Mouse (Mus musculus) C2C12 (cell line): ENCODE data around the gene Dgcr8. TPM values are rescaled to one million over a fixed set of nuclear protein-coding genes. Genes with fewer than 3 reads are reported as not detected.
"Not testable (repeated sequence)": the region's sequence is repeated elsewhere in the genome, so short reads cannot be mapped to it uniquely, and the experiment has no call there.

Source experiments
- H3K27me3 ChIP-seq: one replicate; pipeline ENCODE4 v1.6.1; 2011; ENCODE audit not compliant: control insufficient read depth, insufficient read depth, insufficient read length
- H3K36me3 ChIP-seq: one replicate; pipeline ENCODE4 v1.6.1; 2011; ENCODE audit not compliant: control insufficient read depth, insufficient read depth
- H3K4me3 ChIP-seq: one replicate; pipeline ENCODE4 v1.5.1; 2011; ENCODE audit warnings: mild to moderate bottlenecking, control low read depth; ENCODE audit not compliant: poor library complexity, insufficient read depth, severe bottlenecking
- H3K79me2 ChIP-seq: one replicate; pipeline ENCODE4 v1.6.1; 2011; ENCODE audit not compliant: control insufficient read depth, insufficient read depth
- H3K79me3 ChIP-seq: one replicate; pipeline ENCODE4 v1.6.1; 2011; ENCODE audit warnings: low read depth, control low read depth
- H3ac ChIP-seq: one replicate; pipeline ENCODE3; 2011; ENCODE audit warnings: low read depth; ENCODE audit not compliant: control insufficient read depth, insufficient read length
- CEBPB ChIP-seq: IDR thresholded peaks from one replicate; pipeline ENCODE4 v1.6.1; 2011; ENCODE audit warnings: low read depth, mild to moderate bottlenecking, control low read depth, moderate library complexity
- CTCF ChIP-seq: IDR thresholded peaks from one replicate; pipeline ENCODE4 v1.5.1; 2011; ENCODE audit not compliant: control insufficient read depth, insufficient read depth, insufficient read length
- FOSL1 ChIP-seq: IDR thresholded peaks from one replicate; pipeline ENCODE4 v1.8.0; 2011; ENCODE audit warnings: mild to moderate bottlenecking, low read length; ENCODE audit not compliant: poor library complexity, insufficient read depth, severe bottlenecking
- MAX ChIP-seq: IDR thresholded peaks from one replicate; pipeline ENCODE4 v1.6.1; 2011; ENCODE audit warnings: mild to moderate bottlenecking, control low read depth
- MYOD1 ChIP-seq: IDR thresholded peaks from one replicate; pipeline ENCODE4 v1.6.1; 2011; ENCODE audit warnings: low read depth; ENCODE audit not compliant: control insufficient read depth, insufficient read length
- MYOG ChIP-seq: IDR thresholded peaks from one replicate; pipeline ENCODE4 v1.6.1; 2011; ENCODE audit not compliant: control insufficient read depth, insufficient read length; ENCODE audit errors: extremely low read depth
- USF1 ChIP-seq: IDR thresholded peaks from one replicate; pipeline ENCODE4 v1.6.1; 2011; ENCODE audit warnings: low read depth, mild to moderate bottlenecking, control low read depth, moderate library complexity
- polyA plus RNA-seq: library from polyadenylated mRNA; unstranded; fragments of >200 nt; fragmentation: generic; extraction: Trizol; gene quantifications from one replicate; pipeline ENCODE4 v1.2.1, GENCODE M21; 2012; ENCODE audit warnings: missing spikeins

Dgcr8 gene
- polyA plus RNA-seq, 1 experiment = 22.0 TPM

- Histone ChIP-seq H3ac (no peak overlapping the region), H3K4me3 (no peak overlapping the region), H3K36me3 (no peaks in the 10 kb centered on the region), H3K79me3 (no peaks in the 10 kb centered on the region), H3K27me3 (no peaks in the 10 kb centered on the region), H3K79me2 (no peaks in the 10 kb centered on the region)
- no peak for TF ChIP-seq CTCF
- no peak for TF ChIP-seq MYOD1
- no peak for TF ChIP-seq USF1
- TF ChIP-seq FOSL1 = no peak
- no peak for TF ChIP-seq MYOG
- TF ChIP-seq CEBPB = no peak
- TF ChIP-seq MAX = no peak
Measured at GRCm38 (mm10) chr16:18325741-18326140, 36.7 kb upstream of the Dgcr8 start.

- Histone ChIP-seq H3K27me3 (no peaks in the 10 kb centered on the region), H3K79me2 (no peaks in the 10 kb centered on the region), H3K4me3 (no peak overlapping the region), H3K36me3 (no peaks in the 10 kb centered on the region), H3K79me3 (no peaks in the 10 kb centered on the region), H3ac (no peak overlapping the region)
- TF ChIP-seq FOSL1 = no peak
- TF ChIP-seq MYOD1 = no peak
- TF ChIP-seq CTCF = no peak
- TF ChIP-seq MAX = no peak
- no peak for TF ChIP-seq CEBPB
- TF ChIP-seq USF1 = no peak
- TF ChIP-seq MYOG = no peak
Measured at GRCm38 (mm10) chr16:18324031-18324430, 35.0 kb upstream of the Dgcr8 start.

DNA sequence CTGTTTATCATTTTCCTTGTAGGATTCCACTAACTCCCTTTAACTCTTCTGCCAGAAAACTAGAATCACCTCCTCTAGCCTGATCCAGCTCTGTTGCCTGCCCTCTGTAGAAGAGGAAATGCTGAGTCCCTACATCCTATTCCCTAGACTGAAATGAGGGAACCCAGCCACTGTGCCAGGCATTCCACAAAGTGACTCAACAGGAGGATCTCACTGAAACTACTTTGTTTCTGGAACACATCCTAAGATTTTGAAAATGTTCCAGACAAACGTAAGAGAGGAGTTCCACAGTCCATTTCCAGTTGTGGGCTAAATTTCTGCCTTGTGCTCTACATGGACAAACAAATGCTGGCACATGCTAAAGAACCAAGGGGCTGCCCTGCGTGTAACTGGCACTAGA lies 34.4 kb upstream of the Dgcr8 start:
- Histone ChIP-seq H3K4me3 (no peak overlapping the region), H3K79me3 (no peaks in the 10 kb centered on the region), H3ac (no peak overlapping the region), H3K36me3 (no peaks in the 10 kb centered on the region), H3K27me3 (no peaks in the 10 kb centered on the region), H3K79me2 (no peaks in the 10 kb centered on the region)
- TF ChIP-seq USF1 (no peak), MYOG (no peak), CTCF (no peak), CEBPB (no peak), FOSL1 (no peak), MYOD1 (no peak), MAX (no peak)

DNA sequence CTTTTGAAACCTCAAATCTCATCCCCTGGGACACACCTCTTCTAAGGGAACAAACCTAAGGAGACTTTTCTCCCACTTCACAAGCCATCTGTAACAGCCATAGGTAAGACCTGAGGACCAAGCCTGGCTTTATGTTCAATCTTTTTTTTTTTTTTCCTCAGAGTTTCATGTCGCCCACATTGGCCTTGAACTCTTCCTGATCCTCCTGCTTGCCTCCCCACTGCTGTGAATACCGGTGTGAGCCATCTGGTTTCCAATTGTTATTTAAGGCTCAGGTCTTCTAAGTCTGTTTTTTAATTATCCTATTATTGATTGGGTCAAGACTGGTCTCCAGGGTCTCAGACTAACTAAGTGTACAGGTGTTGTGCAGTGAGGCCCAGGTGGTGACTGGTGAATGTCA lies 32.4 kb upstream of the Dgcr8 start:
- TF ChIP-seq FOSL1 (no peak), CTCF (no peak), MAX (no peak), MYOD1 (no peak), USF1 (no peak), MYOG (no peak), CEBPB (no peak)
- H3K4me3 ChIP-seq = no peak overlapping the region
- no peaks in the 10 kb centered on the region for H3K79me2 ChIP-seq
- no peaks in the 10 kb centered on the region for H3K36me3 ChIP-seq
- H3K27me3 ChIP-seq = no peaks in the 10 kb centered on the region
- H3K79me3 ChIP-seq = no peaks in the 10 kb centered on the region
- H3ac ChIP-seq = no peak overlapping the region

DNA sequence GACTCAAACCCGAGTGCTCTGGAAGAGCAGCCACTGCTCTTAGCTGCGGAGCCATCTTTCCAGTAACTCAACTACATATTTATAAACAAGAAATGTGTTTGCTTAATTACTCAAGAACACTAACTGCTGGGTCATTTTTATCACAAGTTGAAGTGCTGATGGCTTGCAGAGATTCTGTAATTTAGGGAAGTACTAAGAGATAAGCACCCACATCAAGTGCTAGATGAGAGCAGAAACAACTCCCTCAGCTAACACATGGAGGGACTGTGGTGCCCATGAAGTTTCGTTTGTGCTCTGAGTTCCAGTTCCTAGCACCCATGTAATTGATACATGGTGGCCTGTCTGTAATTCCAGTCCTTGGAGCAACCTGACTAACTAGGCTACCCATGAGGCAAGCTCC lies 29.9 kb upstream of the Dgcr8 start:
- Histone ChIP-seq H3K79me3 (no peaks in the 10 kb centered on the region), H3K36me3 (no peaks in the 10 kb centered on the region), H3ac (no peak overlapping the region), H3K4me3 (no peak overlapping the region), H3K79me2 (no peaks in the 10 kb centered on the region), H3K27me3 (no peaks in the 10 kb centered on the region)
- no peak for TF ChIP-seq MYOG
- TF ChIP-seq MYOD1 = no peak
- no peak for TF ChIP-seq MAX
- no peak for TF ChIP-seq USF1
- no peak for TF ChIP-seq CTCF
- TF ChIP-seq CEBPB = no peak
- no peak for TF ChIP-seq FOSL1

GRCm38 (mm10) chr16:18308159-18308558 lies 19.1 kb upstream of the Dgcr8 start:
- no peak overlapping the region for H3K4me3 ChIP-seq
- no peaks in the 10 kb centered on the region for H3K36me3 ChIP-seq
- no peaks in the 10 kb centered on the region for H3K27me3 ChIP-seq
- no peaks in the 10 kb centered on the region for H3K79me3 ChIP-seq
- no peak overlapping the region for H3ac ChIP-seq
- no peak for TF ChIP-seq CEBPB
- no peak for TF ChIP-seq FOSL1
- no peak for TF ChIP-seq USF1
- H3K79me2 ChIP-seq = no peaks in the 10 kb centered on the region

GRCm38 (mm10) chr16:18289614-18290013 lies 568 bp upstream of the Dgcr8 start:
- not testable (repeated sequence) for H3ac ChIP-seq, H3K27me3 ChIP-seq
- Histone ChIP-seq H3K79me3 (peaks cover 40% of the 10 kb centered on the region), H3K79me2 (peaks cover 43% of the 10 kb centered on the region), H3K36me3 (peaks cover 21% of the 10 kb centered on the region), H3K4me3 (peak overlapping the region; percentile 14)
